Mouse (Mus musculus): ENCODE measurements at regions not wholly inside any gene's neighbourhood (a gene's known extent, or its start where the extent isn't known, plus 50 kb on each side); places are given as distances from the start of the nearest gene placed in this dataset.

DNA sequence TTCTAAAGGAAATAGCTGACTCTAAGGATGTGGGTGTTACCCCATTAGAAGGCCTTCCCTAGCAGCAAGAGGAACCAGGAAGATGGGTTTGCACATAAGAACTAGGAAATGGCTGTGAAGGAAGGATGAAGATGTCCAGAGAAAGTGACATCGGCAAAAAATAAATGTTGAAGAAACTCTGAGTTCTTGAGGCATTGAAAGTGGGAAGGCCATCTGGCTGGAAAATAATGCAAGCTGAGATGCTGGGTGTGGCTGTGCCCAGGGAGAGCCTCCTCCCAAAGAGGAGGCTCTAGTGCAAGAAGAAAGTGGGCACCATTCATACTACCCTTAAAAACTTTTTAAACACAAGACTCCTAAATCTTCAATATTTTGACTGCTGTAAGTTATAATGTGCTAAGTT lies 99.9 kb upstream of the F13a1 start:
- TF ChIP-seq CTCF (IDR thresholded peaks at IDR 0.05; ENCODE audit: borderline replicate concordance, insufficient read depth, low read length) (no peak), POLR2A (IDR thresholded peaks at IDR 0.05; ENCODE audit: low read depth, low read length) (no peak)

All from embryonic fibroblast, embryonic 13.5 days (primary cell).